ENCODE assay signal across 9 mouse cellular contexts in the genomic region with DNA sequence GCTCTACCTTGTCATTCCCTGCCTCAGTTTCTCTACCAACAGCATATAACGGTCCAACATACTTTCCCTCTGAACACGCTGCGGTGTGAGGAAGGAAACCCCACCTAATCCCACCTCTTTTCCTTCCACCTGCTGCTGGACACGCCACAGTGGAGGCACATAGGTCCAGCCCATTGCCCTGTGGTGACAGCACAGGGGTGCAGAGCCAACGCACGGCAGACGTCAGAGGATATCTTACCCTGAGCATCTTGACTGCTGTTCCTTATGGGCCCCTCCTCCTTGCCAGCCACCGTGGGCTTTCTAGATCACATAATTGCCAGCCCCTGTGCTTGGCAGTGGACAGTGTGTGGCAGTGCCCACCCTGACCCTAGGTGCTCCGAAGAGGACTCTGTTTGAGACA. TPM values are rescaled to one million over a fixed set of nuclear protein-coding genes. Genes with fewer than 3 reads are reported as not detected.
DNase-seq lines count a peak whose midpoint lies in the region; ATAC-seq and TF ChIP-seq lines count a peak whose summit lies in the region.
"Had no signal": no experiment of that assay in that cellular context is flagged by ENCODE, and none has a peak within 500 bp of the region (broad histone marks: within the 10 kb centered on the region; RNA-seq: fewer than 3 reads in every experiment).

No protein-coding gene starts in this region.

- no peak for TF ChIP-seq POLR2A in myocyte (IDR thresholded peaks at IDR 0.05; ENCODE audit: insufficient read length, low read depth)

- H3K4me3 ChIP-seq in forebrain, embryonic 10.5 days: peak overlapping the region; percentile 62
- no peak overlapping the region for H3K4me3 ChIP-seq in forebrain, embryonic 11.5 days (ENCODE audit: low read depth, low read length)
- peak overlapping the region; percentile 60 for H3K4me3 ChIP-seq in lung, embryonic 15.5 days
- H3K4me3 ChIP-seq in hindbrain, embryonic 13.5 days: no peak overlapping the region; the same call in none of the 2 replicates
- peak overlapping the region; percentile 50 for H3K4me3 ChIP-seq in myocyte

- ATAC-seq in forebrain, embryonic 11.5 days (replicated peaks; ENCODE audit: low FRiP score): no peak
- no peak for ATAC-seq in lung, embryonic 15.5 days (ENCODE audit: borderline replicate concordance, extremely low read depth, low FRiP score, low TSS enrichment)
- no peak for ATAC-seq in hindbrain, embryonic 13.5 days (ENCODE audit: low FRiP score)
- no peak for ATAC-seq in erythroblast, adult 5-6 weeks (replicated peaks; ENCODE audit: low FRiP score, poor library complexity, severe bottlenecking)

- H3K27me3 ChIP-seq in forebrain, embryonic 10.5 days (ENCODE audit: poor library complexity, severe bottlenecking): peaks cover 87% of the 10 kb centered on the region
- H3K27me3 ChIP-seq in forebrain, embryonic 11.5 days (ENCODE audit: control insufficient read depth, insufficient read depth, low read length): peaks cover 33% of the 10 kb centered on the region
- peaks cover 26% of the 10 kb centered on the region for H3K27me3 ChIP-seq in lung, embryonic 15.5 days
- peaks cover 48% of the 10 kb centered on the region for H3K27me3 ChIP-seq in hindbrain, embryonic 13.5 days
- no peaks in the 10 kb centered on the region for H3K27me3 ChIP-seq in myocyte (ENCODE audit: control insufficient read depth, insufficient read depth, insufficient read length)

- DNase-seq in forebrain, embryonic 10.5 days (ENCODE audit: extremely low spot score, low spot score): no peak
- DNase-seq in forebrain, embryonic 11.5 days (ENCODE audit: low spot score): no peak
- DNase-seq in lung, postnatal 25 days (ENCODE audit: low spot score): no peak
- no peak for DNase-seq in cerebellum, adult 8-10 months

- H3K36me3 ChIP-seq in forebrain, embryonic 10.5 days (replicated peaks): no peaks in the 10 kb centered on the region
- no peaks in the 10 kb centered on the region for H3K36me3 ChIP-seq in forebrain, embryonic 11.5 days (ENCODE audit: control insufficient read depth, insufficient read depth, low read length)
- no peaks in the 10 kb centered on the region for H3K36me3 ChIP-seq in lung, embryonic 15.5 days
- H3K36me3 ChIP-seq in hindbrain, embryonic 13.5 days: no peaks in the 10 kb centered on the region
- no peaks in the 10 kb centered on the region for H3K36me3 ChIP-seq in myocyte (ENCODE audit: control insufficient read depth, insufficient read depth)

- H3K4me2 ChIP-seq in forebrain, embryonic 11.5 days (ENCODE audit: low read depth, low read length, severe bottlenecking): no peak overlapping the region
- peak overlapping the region; percentile 86 for H3K4me2 ChIP-seq in lung, embryonic 15.5 days
- H3K4me2 ChIP-seq in hindbrain, embryonic 13.5 days: peak overlapping the region; percentile 88
- peak overlapping the region; percentile 87 for H3K4me2 ChIP-seq in myocyte (ENCODE audit: low read depth)

- no peak overlapping the region for H3K9ac ChIP-seq in forebrain, embryonic 11.5 days (ENCODE audit: low read length)
- peak overlapping the region; percentile 44; the same call in 1 of the 2 replicates for H3K9ac ChIP-seq in lung, embryonic 15.5 days
- peak overlapping the region; percentile 35; the same call in 1 of the 2 replicates for H3K9ac ChIP-seq in hindbrain, embryonic 13.5 days

- 85% methylated on average over 9 of the region's 9 CpGs for WGBS in forebrain, embryonic 10.5 days
- 90% methylated on average over 9 of the region's 9 CpGs for WGBS in forebrain, embryonic 11.5 days
- WGBS in lung, embryonic 15.5 days: 65% methylated on average over 9 of the region's 9 CpGs
- WGBS in hindbrain, embryonic 13.5 days: 89% methylated on average over 9 of the region's 9 CpGs

- peaks cover 71% of the 10 kb centered on the region for H3K4me1 ChIP-seq in forebrain, embryonic 10.5 days
- H3K4me1 ChIP-seq in forebrain, embryonic 11.5 days (replicated peaks; ENCODE audit: control insufficient read depth, insufficient read depth, low read length): peaks cover 23% of the 10 kb centered on the region
- peaks cover 76% of the 10 kb centered on the region for H3K4me1 ChIP-seq in lung, embryonic 15.5 days
- H3K4me1 ChIP-seq in hindbrain, embryonic 13.5 days (replicated peaks): peaks cover 61% of the 10 kb centered on the region

- H3K79me2 ChIP-seq in myocyte (ENCODE audit: control insufficient read depth, insufficient read depth): peaks cover 49% of the 10 kb centered on the region

- H3K27ac ChIP-seq in forebrain, embryonic 10.5 days: no peak overlapping the region
- H3K27ac ChIP-seq in forebrain, embryonic 11.5 days (ENCODE audit: low read depth, low read length): no peak overlapping the region
- no peak overlapping the region for H3K27ac ChIP-seq in lung, embryonic 15.5 days
- no peak overlapping the region for H3K27ac ChIP-seq in hindbrain, embryonic 13.5 days

- H3ac ChIP-seq in myocyte (ENCODE audit: control insufficient read depth, insufficient read length): no peak overlapping the region

- no peaks in the 10 kb centered on the region for H3K9me3 ChIP-seq in forebrain, embryonic 10.5 days
- H3K9me3 ChIP-seq in forebrain, embryonic 11.5 days (ENCODE audit: control insufficient read depth, low read length): no peaks in the 10 kb centered on the region
- no peaks in the 10 kb centered on the region for H3K9me3 ChIP-seq in lung, embryonic 15.5 days
- no peaks in the 10 kb centered on the region for H3K9me3 ChIP-seq in hindbrain, embryonic 13.5 days

TF ChIP-seq in myocyte, 11 proteins besides CTCF, POLR2A, EP300 and RAD21:
- TF ChIP-seq MYOG (IDR thresholded peaks at IDR 0.05; ENCODE audit: control insufficient read depth in 1 of 3, insufficient read depth in 1 of 3, insufficient read length in 2 of 3, low read depth in 2 of 3) (no peak), USF1 (IDR thresholded peaks at IDR 0.05; ENCODE audit: low read depth) (no peak), TCF12 (IDR thresholded peaks at IDR 0.05; ENCODE audit: insufficient read depth, poor library complexity, severe bottlenecking) (no peak), REST (IDR thresholded peaks at IDR 0.05; ENCODE audit: insufficient read depth, insufficient read length) (no peak), MYOD1 (IDR thresholded peaks at IDR 0.05; ENCODE audit: control insufficient read depth in 1 of 3, insufficient read length in 2 of 3, low read depth in 2 of 3) (no peak)

RNA-seq across cellular contexts. Expression of gene Plxnd1, which starts 4.3 kb away (rescaled TPM):
- polyA plus RNA-seq in forebrain, embryonic 10.5 days (2016; fragmentation: Nextera tagmentation; extraction: Ambion mirVana): 23.9 and 28.0 TPM in 2 replicates
- 23.9 and 25.5 TPM in 2 replicates for polyA plus RNA-seq in forebrain, embryonic 11.5 days (2014; fragmentation: Nextera tagmentation; extraction: Ambion mirVana)
- polyA plus RNA-seq in lung, embryonic 15.5 days (2015; fragmentation: Nextera tagmentation; extraction: Ambion mirVana): 49.2 and 53.5 TPM in 2 replicates
- 9.1 and 11.3 TPM in 2 replicates for polyA plus RNA-seq in hindbrain, embryonic 13.5 days (2015; fragmentation: Nextera tagmentation; extraction: Ambion mirVana)
- polyA plus RNA-seq in myocyte (2012; fragmentation: generic; extraction: Trizol): 39.4 TPM
- total RNA-seq in erythroblast, adult 5-6 weeks (2015; ENCODE audit: low replicate concordance): 10.0 and 55.1 TPM in 2 replicates
- total RNA-seq in erythroblast, adult 5-6 weeks (2017; ENCODE audit: low replicate concordance): 11.8 and 18.1 TPM in 2 replicates

RNA-seq across cellular contexts. Expression of gene H1foo, which starts 45.7 kb away (rescaled TPM):
- polyA plus RNA-seq in forebrain, embryonic 10.5 days (2016; fragmentation: Nextera tagmentation; extraction: Ambion mirVana): not detected in 2 replicates
- not detected in 2 replicates for polyA plus RNA-seq in forebrain, embryonic 11.5 days (2014; fragmentation: Nextera tagmentation; extraction: Ambion mirVana)
- polyA plus RNA-seq in lung, embryonic 15.5 days (2015; fragmentation: Nextera tagmentation; extraction: Ambion mirVana): not detected in 2 replicates
- polyA plus RNA-seq in hindbrain, embryonic 13.5 days (2015; fragmentation: Nextera tagmentation; extraction: Ambion mirVana): not detected in 2 replicates
- not detected for polyA plus RNA-seq in myocyte (2012; fragmentation: generic; extraction: Trizol)
- total RNA-seq in erythroblast, adult 5-6 weeks (2015; ENCODE audit: low replicate concordance): not detected in 2 replicates
- total RNA-seq in erythroblast, adult 5-6 weeks (2017; ENCODE audit: low replicate concordance): not detected in 2 replicates
- total RNA-seq: left cerebral cortex, adult 8-10 months had no signal

RNA-seq across cellular contexts. Expression of gene Rho, which starts 58.9 kb away (rescaled TPM):
- polyA plus RNA-seq in forebrain, embryonic 10.5 days (2016; fragmentation: Nextera tagmentation; extraction: Ambion mirVana): 0.06 and 0.10 TPM in 2 replicates
- 0.09 TPM in 2 replicates for polyA plus RNA-seq in forebrain, embryonic 11.5 days (2014; fragmentation: Nextera tagmentation; extraction: Ambion mirVana)
- polyA plus RNA-seq in lung, embryonic 15.5 days (2015; fragmentation: Nextera tagmentation; extraction: Ambion mirVana): 0.20 and 0.35 TPM in 2 replicates
- 0.21 and 0.58 TPM in 2 replicates for polyA plus RNA-seq in hindbrain, embryonic 13.5 days (2015; fragmentation: Nextera tagmentation; extraction: Ambion mirVana)
- polyA plus RNA-seq in myocyte (2012; fragmentation: generic; extraction: Trizol): 0.19 TPM
- not detected in 2 replicates for total RNA-seq in erythroblast, adult 5-6 weeks (2015; ENCODE audit: low replicate concordance)
- 0.09 TPM in 1 of 2 replicates, not detected in the other for total RNA-seq in erythroblast, adult 5-6 weeks (2017; ENCODE audit: low replicate concordance)

Comparison
In these comparisons a context has a peak if more than half of its experiments do, and no peak if none do; other contexts are left out.
1. H3K4me3 ChIP-seq: peak in forebrain, embryonic 10.5 days (single experiment), lung, embryonic 15.5 days (single experiment) and myocyte (single experiment); none in forebrain, embryonic 11.5 days (single experiment) and hindbrain, embryonic 13.5 days (single experiment).